Mouse (Mus musculus) E14TG2a.4 (cell line): ENCODE results near the gene Fbxo28.

Experiments
- H3K27me3 ChIP-seq: 2 replicates; pipeline ENCODE4 v1.6.1; 2014; ENCODE audit warnings: low read length, control low read depth; ENCODE audit not compliant: insufficient read depth
- H3K36me3 ChIP-seq: 2 replicates; pipeline ENCODE4 v1.6.1; 2014; ENCODE audit warnings: low read length, control low read depth; ENCODE audit not compliant: insufficient read depth
- H3K4me1 ChIP-seq: replicated peaks from 2 replicates; pipeline ENCODE4 v1.6.1; 2014; ENCODE audit warnings: low read depth, low read length, control low read depth
- H3K4me3 ChIP-seq: replicated peaks from 2 replicates; pipeline ENCODE4 v1.5.1; 2014; ENCODE audit warnings: mild to moderate bottlenecking, low read length
- H3K9me3 ChIP-seq: 2 replicates; pipeline ENCODE4 v1.6.1; 2014; ENCODE audit warnings: low read length, control low read depth
- CTCF ChIP-seq: conservative IDR thresholded peaks from 2 replicates; pipeline ENCODE4 v1.5.1; 2014; ENCODE audit warnings: low read length
- NANOG ChIP-seq: IDR thresholded peaks from 2 replicates; pipeline ENCODE4 v1.6.1; 2014; ENCODE audit warnings: borderline replicate concordance, low read length, mixed read lengths
- POU5F1 ChIP-seq: IDR thresholded peaks from 2 replicates; pipeline ENCODE4 v1.6.1; 2014; ENCODE audit warnings: low read length, borderline replicate concordance

The Fbxo28 gene

GRCm38 (mm10) chr1:182333766-182334437 is 7.5 kb downstream of the Fbxo28 start:
- Histone ChIP-seq H3K4me3 (no peak overlapping the region), H3K27me3 (no peaks in the 10 kb centered on the region), H3K9me3 (no peaks in the 10 kb centered on the region), H3K36me3 (peaks cover 57% of the 10 kb centered on the region), H3K4me1 (peaks cover 33% of the 10 kb centered on the region)
- TF ChIP-seq NANOG (no peak), CTCF (no peak), POU5F1 (no peak)

- Histone ChIP-seq H3K9me3 (no peaks in the 10 kb centered on the region), H3K4me1 (peaks cover 18% of the 10 kb centered on the region), H3K27me3 (no peaks in the 10 kb centered on the region), H3K36me3 (peaks cover 67% of the 10 kb centered on the region), H3K4me3 (no peak overlapping the region)
- TF ChIP-seq NANOG = no peak
- TF ChIP-seq POU5F1 = no peak
- TF ChIP-seq CTCF = no peak
Measured at GRCm38 (mm10) chr1:182332090-182333034, 9.1 kb downstream of the Fbxo28 start.

- Histone ChIP-seq H3K4me1 (peaks cover 8% of the 10 kb centered on the region; the same call in 1 of the 2 replicates), H3K27me3 (no peaks in the 10 kb centered on the region), H3K36me3 (peaks cover 93% of the 10 kb centered on the region), H3K9me3 (no peaks in the 10 kb centered on the region), H3K4me3 (no peak overlapping the region)
- TF ChIP-seq NANOG (no peak), CTCF (no peak), POU5F1 (no peak)
Measured at GRCm38 (mm10) chr1:182325919-182326318, 15.5 kb downstream of the Fbxo28 start.

- H3K4me1 ChIP-seq = peaks cover 8% of the 10 kb centered on the region; the same call in 1 of the 2 replicates
- H3K9me3 ChIP-seq = no peaks in the 10 kb centered on the region
- peaks cover 95% of the 10 kb centered on the region for H3K36me3 ChIP-seq
- no peaks in the 10 kb centered on the region for H3K27me3 ChIP-seq
- no peak overlapping the region for H3K4me3 ChIP-seq
- TF ChIP-seq POU5F1 = no peak
- no peak for TF ChIP-seq NANOG
- TF ChIP-seq CTCF = no peak
Measured at GRCm38 (mm10) chr1:182324552-182324951, 16.9 kb downstream of the Fbxo28 start.

- H3K4me3 ChIP-seq = no peak overlapping the region
- TF ChIP-seq CTCF (no peak), NANOG (no peak), POU5F1 (no peak)
- H3K4me1 ChIP-seq = peaks cover 13% of the 10 kb centered on the region
- peaks cover 97% of the 10 kb centered on the region for H3K36me3 ChIP-seq
- no peaks in the 10 kb centered on the region for H3K9me3 ChIP-seq
- H3K27me3 ChIP-seq = no peaks in the 10 kb centered on the region
Measured at GRCm38 (mm10) chr1:182323139-182323538, 18.3 kb downstream of the Fbxo28 start.

GRCm38 (mm10) chr1:182314201-182314600 is 27.2 kb downstream of the Fbxo28 start:
- Histone ChIP-seq H3K4me1 (peaks cover 26% of the 10 kb centered on the region), H3K27me3 (no peaks in the 10 kb centered on the region), H3K9me3 (peaks cover 11% of the 10 kb centered on the region), H3K36me3 (peaks cover 71% of the 10 kb centered on the region), H3K4me3 (no peak overlapping the region)
- TF ChIP-seq POU5F1 (no peak), NANOG (no peak), CTCF (no peak)

GRCm38 (mm10) chr1:182313181-182313580 is 28.2 kb downstream of the Fbxo28 start:
- Histone ChIP-seq H3K27me3 (no peaks in the 10 kb centered on the region), H3K9me3 (peaks cover 11% of the 10 kb centered on the region), H3K36me3 (peaks cover 61% of the 10 kb centered on the region), H3K4me1 (peaks cover 21% of the 10 kb centered on the region), H3K4me3 (no peak overlapping the region)
- TF ChIP-seq NANOG = no peak
- TF ChIP-seq CTCF = no peak
- no peak for TF ChIP-seq POU5F1

DNA sequence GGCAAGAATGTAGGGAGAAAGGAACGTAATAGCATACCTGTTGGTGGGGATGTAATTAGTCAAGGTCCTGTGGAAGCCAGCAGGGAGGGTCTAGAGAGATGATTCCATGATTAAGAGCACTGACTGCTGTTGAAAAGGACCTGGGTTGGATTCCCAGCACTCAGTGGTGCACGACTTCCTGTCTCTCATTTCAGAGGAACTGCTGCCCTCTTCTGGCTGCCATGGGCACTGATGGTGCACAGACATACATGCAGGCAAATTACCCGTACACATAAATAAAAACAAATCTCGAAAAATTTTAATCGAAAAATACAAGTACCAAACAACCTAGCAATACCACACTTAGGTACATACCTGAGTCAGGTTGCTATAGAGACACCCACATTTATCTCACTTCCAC is 30.1 kb downstream of the Fbxo28 start:
- peaks cover 43% of the 10 kb centered on the region for H3K36me3 ChIP-seq
- no peaks in the 10 kb centered on the region for H3K27me3 ChIP-seq
- H3K9me3 ChIP-seq = peaks cover 11% of the 10 kb centered on the region
- H3K4me1 ChIP-seq = peaks cover 9% of the 10 kb centered on the region; the same call in 1 of the 2 replicates
- no peak overlapping the region for H3K4me3 ChIP-seq
- TF ChIP-seq NANOG = no peak
- TF ChIP-seq CTCF = peak; percentile 29

DNA sequence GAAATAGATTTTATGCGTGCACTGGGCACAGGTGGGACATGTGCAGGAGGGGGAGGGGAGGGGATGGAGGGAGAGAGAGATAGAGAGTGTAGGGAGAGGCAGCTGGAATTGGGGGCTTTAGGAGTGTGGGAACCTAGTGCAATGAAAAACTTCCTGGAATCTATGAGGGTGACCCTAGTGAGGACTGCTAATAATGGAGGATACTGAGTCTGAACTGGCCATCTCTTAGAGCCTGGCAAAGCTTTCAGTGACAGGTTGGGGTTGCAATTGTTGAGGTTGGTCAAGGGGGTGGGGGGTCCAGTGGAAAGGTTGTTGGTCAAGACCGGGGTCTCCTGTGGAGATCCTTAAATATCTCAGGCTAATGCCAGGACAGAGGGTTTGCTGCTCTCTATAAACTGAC is 31.1 kb downstream of the Fbxo28 start:
- H3K27me3 ChIP-seq = no peaks in the 10 kb centered on the region
- TF ChIP-seq POU5F1 (no peak), NANOG (no peak), CTCF (no peak)
- peaks cover 32% of the 10 kb centered on the region for H3K36me3 ChIP-seq
- no peak overlapping the region for H3K4me3 ChIP-seq
- peaks cover 9% of the 10 kb centered on the region; the same call in 1 of the 2 replicates for H3K4me1 ChIP-seq
- H3K9me3 ChIP-seq = peaks cover 11% of the 10 kb centered on the region
